Mouse (Mus musculus): ENCODE data around the gene Npnt. TPM values are rescaled to one million over a fixed set of nuclear protein-coding genes. Genes with fewer than 3 reads are reported as not detected.

Gene Npnt
- polyA plus RNA-seq, 1 experiment from 2014 or later: 3.0 TPM

- Histone ChIP-seq H3K9ac (ENCODE audit: low read depth, low read length) (no peak overlapping the region), H3K36me3 (ENCODE audit: control insufficient read depth, insufficient read depth) (no peaks in the 10 kb centered on the region), H3K9me3 (replicated peaks; ENCODE audit: control insufficient read depth, low read length) (no peaks in the 10 kb centered on the region), H3K4me1 (ENCODE audit: control insufficient read depth, low read depth, low read length) (no peaks in the 10 kb centered on the region), H3K27ac (ENCODE audit: low read length) (no peak overlapping the region), H3K4me2 (ENCODE audit: low read depth, low read length) (no peak overlapping the region), H3K27me3 (ENCODE audit: control insufficient read depth, insufficient read depth, low read depth, low read length) (no peaks in the 10 kb centered on the region), H3K4me3 (ENCODE audit: low read depth, low read length) (no peak overlapping the region)
- ATAC-seq (ENCODE audit: low read depth): no peak
- WGBS (ENCODE audit: insufficient replicate concordance): 81% methylated on average over 11 of the region's 11 CpGs
Measured at GRCm38 (mm10) chr3:132903386-132903785, 46.7 kb downstream of the Npnt start.

GRCm38 (mm10) chr3:132902921-132903320, 47.2 kb downstream of the Npnt start:
- H3K4me2 ChIP-seq (ENCODE audit: low read depth, low read length): no peak overlapping the region

DNA sequence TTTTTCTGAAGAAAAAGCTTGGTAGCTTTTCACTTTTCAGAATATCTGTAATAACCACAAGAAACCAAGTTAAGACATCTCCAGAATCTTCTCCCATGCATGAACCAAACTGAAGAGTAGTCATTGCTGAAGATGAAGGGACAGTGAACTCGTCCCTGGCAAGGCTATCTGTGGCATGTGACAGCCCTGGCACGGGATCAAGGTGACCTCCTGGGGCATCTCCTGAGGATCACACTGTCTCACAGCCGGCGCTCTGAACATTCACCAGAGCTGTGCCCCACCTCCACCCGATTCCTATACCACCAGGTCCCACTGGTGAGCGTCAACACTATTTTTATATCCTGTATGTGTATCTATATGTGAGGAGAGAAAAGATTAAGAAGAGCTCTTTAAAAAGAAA, 47.9 kb downstream of the Npnt start:
- no peak overlapping the region for H3K9ac ChIP-seq (ENCODE audit: low read depth, low read length)
- H3K27me3 ChIP-seq (ENCODE audit: control insufficient read depth, insufficient read depth, low read depth, low read length): no peaks in the 10 kb centered on the region
- ATAC-seq (ENCODE audit: low read depth): no peak
- no peak overlapping the region for H3K4me3 ChIP-seq (ENCODE audit: low read depth, low read length)
- H3K9me3 ChIP-seq (replicated peaks; ENCODE audit: control insufficient read depth, low read length): no peaks in the 10 kb centered on the region
- no peaks in the 10 kb centered on the region for H3K4me1 ChIP-seq (ENCODE audit: control insufficient read depth, low read depth, low read length)
- 61% methylated on average over 6 of the region's 6 CpGs for WGBS (ENCODE audit: insufficient replicate concordance)
- no peak overlapping the region for H3K4me2 ChIP-seq (ENCODE audit: low read depth, low read length)
- H3K36me3 ChIP-seq (ENCODE audit: control insufficient read depth, insufficient read depth): no peaks in the 10 kb centered on the region
- no peak overlapping the region for H3K27ac ChIP-seq (ENCODE audit: low read length)

More at GRCm38 (mm10) chr3:132902921-132903320, 47.2 kb downstream of the Npnt start:
- Histone ChIP-seq H3K9me3 (replicated peaks; ENCODE audit: control insufficient read depth, low read length) (no peaks in the 10 kb centered on the region), H3K36me3 (ENCODE audit: control insufficient read depth, insufficient read depth) (no peaks in the 10 kb centered on the region), H3K27ac (ENCODE audit: low read length) (no peak overlapping the region), H3K27me3 (ENCODE audit: control insufficient read depth, insufficient read depth, low read depth, low read length) (no peaks in the 10 kb centered on the region), H3K9ac (ENCODE audit: low read depth, low read length) (no peak overlapping the region), H3K4me1 (ENCODE audit: control insufficient read depth, low read depth, low read length) (no peaks in the 10 kb centered on the region), H3K4me3 (ENCODE audit: low read depth, low read length) (no peak overlapping the region)
- ATAC-seq (ENCODE audit: low read depth): no peak
- 77% methylated on average over 5 of the region's 5 CpGs for WGBS (ENCODE audit: insufficient replicate concordance)

GRCm38 (mm10) chr3:132897891-132898290, 52.2 kb downstream of the Npnt start:
- Histone ChIP-seq H3K9ac (ENCODE audit: low read depth, low read length) (no peak overlapping the region), H3K4me1 (ENCODE audit: control insufficient read depth, low read depth, low read length) (no peaks in the 10 kb centered on the region), H3K9me3 (replicated peaks; ENCODE audit: control insufficient read depth, low read length) (no peaks in the 10 kb centered on the region), H3K27me3 (ENCODE audit: control insufficient read depth, insufficient read depth, low read depth, low read length) (no peaks in the 10 kb centered on the region), H3K36me3 (ENCODE audit: control insufficient read depth, insufficient read depth) (no peaks in the 10 kb centered on the region), H3K4me3 (ENCODE audit: low read depth, low read length) (no peak overlapping the region), H3K27ac (ENCODE audit: low read length) (no peak overlapping the region), H3K4me2 (ENCODE audit: low read depth, low read length) (no peak overlapping the region)
- WGBS (ENCODE audit: insufficient replicate concordance): 69% methylated on average over 4 of the region's 4 CpGs
- ATAC-seq (ENCODE audit: low read depth): no peak

GRCm38 (mm10) chr3:132897390-132897789, 52.7 kb downstream of the Npnt start:
- no peak for ATAC-seq (ENCODE audit: low read depth)
- no peaks in the 10 kb centered on the region for H3K9me3 ChIP-seq (replicated peaks; ENCODE audit: control insufficient read depth, low read length)
- H3K4me1 ChIP-seq (ENCODE audit: control insufficient read depth, low read depth, low read length): no peaks in the 10 kb centered on the region
- H3K27me3 ChIP-seq (ENCODE audit: control insufficient read depth, insufficient read depth, low read depth, low read length): no peaks in the 10 kb centered on the region
- no peak overlapping the region for H3K4me2 ChIP-seq (ENCODE audit: low read depth, low read length)
- WGBS (ENCODE audit: insufficient replicate concordance): 64% methylated on average over 5 of the region's 5 CpGs
- no peaks in the 10 kb centered on the region for H3K36me3 ChIP-seq (ENCODE audit: control insufficient read depth, insufficient read depth)
- H3K4me3 ChIP-seq (ENCODE audit: low read depth, low read length): no peak overlapping the region
- H3K9ac ChIP-seq (ENCODE audit: low read depth, low read length): no peak overlapping the region
- no peak overlapping the region for H3K27ac ChIP-seq (ENCODE audit: low read length)

DNA sequence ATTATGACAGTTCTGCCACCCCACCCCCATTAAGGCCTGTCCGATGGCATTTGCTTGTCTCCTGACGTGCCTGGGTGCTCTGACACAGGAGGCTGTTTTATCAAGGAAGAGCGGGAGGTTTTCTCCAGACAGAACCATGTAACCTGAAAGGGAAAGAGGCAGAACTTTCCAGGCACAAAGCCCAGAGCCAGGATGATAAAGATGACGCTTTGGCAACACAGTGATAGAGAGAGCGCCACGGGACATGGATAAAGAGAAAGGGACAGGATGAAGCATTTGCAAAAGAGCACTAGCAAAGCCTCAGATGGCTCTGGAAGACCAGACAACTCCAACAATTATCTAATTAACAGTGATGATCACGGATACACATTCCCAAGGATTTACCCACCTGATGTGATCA, 56.0 kb downstream of the Npnt start:
- Histone ChIP-seq H3K27ac (ENCODE audit: low read length) (no peak overlapping the region), H3K4me1 (ENCODE audit: control insufficient read depth, low read depth, low read length) (no peaks in the 10 kb centered on the region), H3K9ac (ENCODE audit: low read depth, low read length) (no peak overlapping the region), H3K4me2 (ENCODE audit: low read depth, low read length) (no peak overlapping the region), H3K9me3 (replicated peaks; ENCODE audit: control insufficient read depth, low read length) (no peaks in the 10 kb centered on the region), H3K27me3 (ENCODE audit: control insufficient read depth, insufficient read depth, low read depth, low read length) (no peaks in the 10 kb centered on the region), H3K4me3 (ENCODE audit: low read depth, low read length) (no peak overlapping the region), H3K36me3 (ENCODE audit: control insufficient read depth, insufficient read depth) (no peaks in the 10 kb centered on the region)
- 67% methylated on average over 7 of the region's 7 CpGs for WGBS (ENCODE audit: insufficient replicate concordance)
- no peak for ATAC-seq (ENCODE audit: low read depth)

DNA sequence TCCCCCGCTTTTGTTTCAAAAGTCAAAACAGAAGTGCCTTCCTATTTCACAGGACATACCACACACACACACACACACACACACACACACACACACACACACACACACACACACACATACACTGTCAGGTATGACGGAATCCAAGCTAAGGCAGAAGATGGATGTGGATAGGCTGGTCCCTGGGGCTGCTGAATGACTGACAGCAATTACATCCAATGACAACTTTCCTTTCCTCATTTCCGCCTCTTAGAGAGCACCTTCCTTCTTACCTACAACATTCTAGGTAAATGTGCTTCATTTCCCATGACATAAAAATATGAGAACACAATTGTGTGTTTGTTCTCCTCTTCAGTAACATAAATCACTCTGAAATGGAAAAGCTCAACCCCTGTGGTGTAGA, 56.4 kb downstream of the Npnt start:
- Histone ChIP-seq H3K4me3 (ENCODE audit: low read depth, low read length) (no peak overlapping the region), H3K36me3 (ENCODE audit: control insufficient read depth, insufficient read depth) (no peaks in the 10 kb centered on the region), H3K27ac (ENCODE audit: low read length) (no peak overlapping the region), H3K4me2 (ENCODE audit: low read depth, low read length) (no peak overlapping the region), H3K27me3 (ENCODE audit: control insufficient read depth, insufficient read depth, low read depth, low read length) (no peaks in the 10 kb centered on the region), H3K9ac (ENCODE audit: low read depth, low read length) (no peak overlapping the region), H3K9me3 (replicated peaks; ENCODE audit: control insufficient read depth, low read length) (no peaks in the 10 kb centered on the region), H3K4me1 (ENCODE audit: control insufficient read depth, low read depth, low read length) (no peaks in the 10 kb centered on the region)
- WGBS (ENCODE audit: insufficient replicate concordance): 83% methylated on average over 3 of the region's 3 CpGs
- ATAC-seq (ENCODE audit: low read depth): no peak

GRCm38 (mm10) chr3:132893044-132893443, 57.0 kb downstream of the Npnt start:
- ATAC-seq (ENCODE audit: low read depth): no peak
- H3K27me3 ChIP-seq (ENCODE audit: control insufficient read depth, insufficient read depth, low read depth, low read length): no peaks in the 10 kb centered on the region

DNA sequence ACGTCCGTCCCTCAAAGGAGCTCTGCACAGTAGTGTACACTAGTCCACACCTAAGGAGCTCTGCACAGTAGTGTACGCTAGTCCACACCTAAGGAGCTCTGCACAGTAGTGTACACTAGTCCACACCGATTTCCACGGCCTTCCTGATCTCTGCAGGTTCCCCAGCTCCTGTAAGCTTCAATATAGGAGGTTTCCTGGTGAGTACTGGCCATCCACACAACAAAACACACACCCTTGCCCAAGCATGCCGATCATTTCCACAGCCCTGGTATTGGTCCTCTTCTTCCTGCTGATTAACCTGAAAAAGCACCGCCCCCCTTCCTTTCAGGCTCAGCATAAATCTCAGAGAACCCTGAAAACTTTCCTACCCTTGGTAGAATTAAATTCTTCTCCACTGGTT, 57.6 kb downstream of the Npnt start:
- H3K27me3 ChIP-seq (ENCODE audit: control insufficient read depth, insufficient read depth, low read depth, low read length): no peaks in the 10 kb centered on the region
- no peaks in the 10 kb centered on the region for H3K4me1 ChIP-seq (ENCODE audit: control insufficient read depth, low read depth, low read length)
- H3K4me3 ChIP-seq (ENCODE audit: low read depth, low read length): no peak overlapping the region
- H3K27ac ChIP-seq (ENCODE audit: low read length): no peak overlapping the region
- 73% methylated on average over 7 of the region's 7 CpGs for WGBS (ENCODE audit: insufficient replicate concordance)
- no peak overlapping the region for H3K4me2 ChIP-seq (ENCODE audit: low read depth, low read length)
- H3K36me3 ChIP-seq (ENCODE audit: control insufficient read depth, insufficient read depth): no peaks in the 10 kb centered on the region
- ATAC-seq (ENCODE audit: low read depth): no peak
- H3K9me3 ChIP-seq (replicated peaks; ENCODE audit: control insufficient read depth, low read length): no peaks in the 10 kb centered on the region
- H3K9ac ChIP-seq (ENCODE audit: low read depth, low read length): no peak overlapping the region

More at GRCm38 (mm10) chr3:132893044-132893443, 57.0 kb downstream of the Npnt start:
- Histone ChIP-seq H3K9me3 (replicated peaks; ENCODE audit: control insufficient read depth, low read length) (no peaks in the 10 kb centered on the region), H3K9ac (ENCODE audit: low read depth, low read length) (no peak overlapping the region), H3K4me3 (ENCODE audit: low read depth, low read length) (no peak overlapping the region), H3K36me3 (ENCODE audit: control insufficient read depth, insufficient read depth) (no peaks in the 10 kb centered on the region), H3K4me2 (ENCODE audit: low read depth, low read length) (no peak overlapping the region), H3K27ac (ENCODE audit: low read length) (no peak overlapping the region), H3K4me1 (ENCODE audit: control insufficient read depth, low read depth, low read length) (no peaks in the 10 kb centered on the region)
- 69% methylated on average over 7 of the region's 7 CpGs for WGBS (ENCODE audit: insufficient replicate concordance)
